Mouse (Mus musculus) liver (tissue): Measurements from ENCODE around the gene Mroh7.

Experiments
- DNase-seq: peaks from one replicate; pipeline ENCODE4 v3.0.0-alpha.2; 2020; ENCODE audit warnings: mixed read lengths

The Mroh7 gene

GRCm38 (mm10) chr4:106693841-106694430, 36.8 kb downstream of the Mroh7 start:
- no peak for DNase-seq

GRCm38 (mm10) chr4:106688636-106689296, 42.0 kb downstream of the Mroh7 start:
- DNase-seq, result no peak

- DNase-seq, result no peak
Measured at GRCm38 (mm10) chr4:106680955-106681354, 49.8 kb downstream of the Mroh7 start.

- no peak for DNase-seq
Measured at GRCm38 (mm10) chr4:106679152-106679551, 51.6 kb downstream of the Mroh7 start.

GRCm38 (mm10) chr4:106678442-106679118, 52.1 kb downstream of the Mroh7 start, which contains the start of gene Ttc4:
TSS of gene Ttc4 (minus strand) at chr4:106678944.
- peak; percentile 99 for DNase-seq

- no peak for DNase-seq
Measured at GRCm38 (mm10) chr4:106676749-106677148, 54.0 kb downstream of the Mroh7 start.

- DNase-seq, result no peak
Measured at GRCm38 (mm10) chr4:106666546-106666945, 64.2 kb downstream of the Mroh7 start.

GRCm38 (mm10) chr4:106665673-106666072, 65.1 kb downstream of the Mroh7 start:
- no peak for DNase-seq

- no peak for DNase-seq
Measured at GRCm38 (mm10) chr4:106665269-106665668, 65.5 kb downstream of the Mroh7 start.

GRCm38 (mm10) chr4:106664697-106665096, 66.0 kb downstream of the Mroh7 start:
- DNase-seq, result no peak

GRCm38 (mm10) chr4:106663956-106664470, 66.7 kb downstream of the Mroh7 start:
- DNase-seq, result no peak

GRCm38 (mm10) chr4:106655681-106656080, 75.0 kb downstream of the Mroh7 start:
- no peak for DNase-seq

GRCm38 (mm10) chr4:106653051-106653450, 77.7 kb downstream of the Mroh7 start:
- DNase-seq, result no peak

- DNase-seq, result no peak
Measured at GRCm38 (mm10) chr4:106652546-106652945, 78.2 kb downstream of the Mroh7 start.

- peak; percentile 97 for DNase-seq
Measured at GRCm38 (mm10) chr4:106650833-106651527, 79.7 kb downstream of the Mroh7 start, which contains the start of gene Pars2. TSS of gene Pars2 (plus strand) at chr4:106651069.

GRCm38 (mm10) chr4:106647137-106647536, 83.6 kb downstream of the Mroh7 start:
- no peak for DNase-seq

GRCm38 (mm10) chr4:106645797-106646196, 84.9 kb downstream of the Mroh7 start:
- DNase-seq, result no peak

GRCm38 (mm10) chr4:106644218-106644610, 86.5 kb downstream of the Mroh7 start:
- no peak for DNase-seq

GRCm38 (mm10) chr4:106643483-106644217, 87.1 kb downstream of the Mroh7 start:
- DNase-seq, result no peak

GRCm38 (mm10) chr4:106634086-106634479, 96.6 kb downstream of the Mroh7 start:
- DNase-seq, result no peak

- no peak for DNase-seq
Measured at GRCm38 (mm10) chr4:106633281-106634085, 97.2 kb downstream of the Mroh7 start.
